Mouse (Mus musculus): ENCODE measurements at regions not wholly inside any gene's neighbourhood (a gene's known extent, or its start where the extent isn't known, plus 50 kb on each side); places are given as distances from the start of the nearest gene placed in this dataset.
"Not testable (repeated sequence)": the region's sequence is repeated elsewhere in the genome, so short reads cannot be mapped to it uniquely, and the experiment has no call there.

GRCm38 (mm10) chr8:35101701-35102100 is 663.9 kb upstream of the Gm19410 start:
- Histone ChIP-seq H3K36me3 (replicated peaks) (no peaks in the 10 kb centered on the region), H3K4me3 (ENCODE audit: low read depth, low read length) (no peak overlapping the region), H3K4me1 (ENCODE audit: insufficient read depth, low read depth, low read length) (no peaks in the 10 kb centered on the region), H3K27me3 (ENCODE audit: insufficient read depth, low read length) (no peaks in the 10 kb centered on the region), H3K9me3 (replicated peaks) (peaks cover 14% of the 10 kb centered on the region)
- TF ChIP-seq TAL1 (conservative IDR thresholded peaks at IDR 0.05; ENCODE audit: low read depth, low read length) (no peak), CTCF (IDR thresholded peaks at IDR 0.05; ENCODE audit: low read depth, low read length) (no peak), GATA2 (IDR thresholded peaks at IDR 0.05; ENCODE audit: borderline replicate concordance, low read depth, low read length) (no peak), POLR2AphosphoS5 (IDR thresholded peaks at IDR 0.05; ENCODE audit: insufficient replicate concordance, low read depth, low read length) (no peak), GATA1 (IDR thresholded peaks at IDR 0.05; ENCODE audit: borderline replicate concordance, low read length) (no peak)
- no peak for ATAC-seq (ENCODE audit: extremely low read depth, insufficient number of reproducible peaks, low FRiP score, poor library complexity, severe bottlenecking)
- DNase-seq (ENCODE audit: low spot score), result no peak

GRCm38 (mm10) chr8:35102102-35102501 is 663.5 kb upstream of the Gm19410 start:
- H3K9me3 ChIP-seq (replicated peaks), result peaks cover 14% of the 10 kb centered on the region
- H3K36me3 ChIP-seq (replicated peaks); H3K27me3 ChIP-seq (ENCODE audit: insufficient read depth, low read length); H3K4me1 ChIP-seq (ENCODE audit: insufficient read depth, low read depth, low read length); ATAC-seq (ENCODE audit: extremely low read depth, insufficient number of reproducible peaks, low FRiP score, poor library complexity, severe bottlenecking); H3K4me3 ChIP-seq (ENCODE audit: low read depth, low read length); DNase-seq (ENCODE audit: low spot score): not testable (repeated sequence)

GRCm38 (mm10) chr8:35104465-35104876 is 661.1 kb upstream of the Gm19410 start:
- not testable (repeated sequence) for H3K36me3 ChIP-seq (replicated peaks); H3K4me3 ChIP-seq (ENCODE audit: low read depth, low read length); ATAC-seq (ENCODE audit: extremely low read depth, insufficient number of reproducible peaks, low FRiP score, poor library complexity, severe bottlenecking); DNase-seq (ENCODE audit: low spot score); H3K27me3 ChIP-seq (ENCODE audit: insufficient read depth, low read length); H3K4me1 ChIP-seq (ENCODE audit: insufficient read depth, low read depth, low read length)
- H3K9me3 ChIP-seq (replicated peaks), result peaks cover 15% of the 10 kb centered on the region

- ATAC-seq (ENCODE audit: extremely low read depth, insufficient number of reproducible peaks, low FRiP score, poor library complexity, severe bottlenecking), result no peak
- TF ChIP-seq POLR2AphosphoS5 (IDR thresholded peaks at IDR 0.05; ENCODE audit: insufficient replicate concordance, low read depth, low read length) (no peak), GATA2 (IDR thresholded peaks at IDR 0.05; ENCODE audit: borderline replicate concordance, low read depth, low read length) (no peak), TAL1 (conservative IDR thresholded peaks at IDR 0.05; ENCODE audit: low read depth, low read length) (no peak), CTCF (IDR thresholded peaks at IDR 0.05; ENCODE audit: low read depth, low read length) (no peak), GATA1 (IDR thresholded peaks at IDR 0.05; ENCODE audit: borderline replicate concordance, low read length) (no peak)
- DNase-seq (ENCODE audit: low spot score), result no peak
- H3K4me3 ChIP-seq (ENCODE audit: low read depth, low read length), result no peak overlapping the region
- no peaks in the 10 kb centered on the region for H3K36me3 ChIP-seq (replicated peaks)
- peaks cover 24% of the 10 kb centered on the region for H3K9me3 ChIP-seq (replicated peaks)
- H3K4me1 ChIP-seq (ENCODE audit: insufficient read depth, low read depth, low read length), result no peaks in the 10 kb centered on the region
- no peaks in the 10 kb centered on the region for H3K27me3 ChIP-seq (ENCODE audit: insufficient read depth, low read length)
Observed at GRCm38 (mm10) chr8:35109506-35110217, 655.9 kb upstream of the Gm19410 start.

- Histone ChIP-seq H3K36me3 (replicated peaks) (no peaks in the 10 kb centered on the region), H3K27me3 (ENCODE audit: insufficient read depth, low read length) (no peaks in the 10 kb centered on the region), H3K9me3 (replicated peaks) (peaks cover 27% of the 10 kb centered on the region), H3K4me1 (ENCODE audit: insufficient read depth, low read depth, low read length) (no peaks in the 10 kb centered on the region), H3K4me3 (ENCODE audit: low read depth, low read length) (no peak overlapping the region)
- no peak for ATAC-seq (ENCODE audit: extremely low read depth, insufficient number of reproducible peaks, low FRiP score, poor library complexity, severe bottlenecking)
- TF ChIP-seq POLR2AphosphoS5 (IDR thresholded peaks at IDR 0.05; ENCODE audit: insufficient replicate concordance, low read depth, low read length), result no peak
- no peak for TF ChIP-seq TAL1 (conservative IDR thresholded peaks at IDR 0.05; ENCODE audit: low read depth, low read length)
- TF ChIP-seq GATA1 (IDR thresholded peaks at IDR 0.05; ENCODE audit: borderline replicate concordance, low read length), result no peak
- TF ChIP-seq CTCF (IDR thresholded peaks at IDR 0.05; ENCODE audit: low read depth, low read length), result no peak
- TF ChIP-seq GATA2 (IDR thresholded peaks at IDR 0.05; ENCODE audit: borderline replicate concordance, low read depth, low read length), result no peak
- DNase-seq (ENCODE audit: low spot score), result no peak
Observed at GRCm38 (mm10) chr8:35110286-35110685, 655.3 kb upstream of the Gm19410 start.

GRCm38 (mm10) chr8:35111130-35111529 is 654.5 kb upstream of the Gm19410 start:
- H3K4me1 ChIP-seq (ENCODE audit: insufficient read depth, low read depth, low read length), result no peaks in the 10 kb centered on the region
- DNase-seq (ENCODE audit: low spot score) (no peak), ATAC-seq (ENCODE audit: extremely low read depth, insufficient number of reproducible peaks, low FRiP score, poor library complexity, severe bottlenecking) (no peak)
- H3K4me3 ChIP-seq (ENCODE audit: low read depth, low read length), result no peak overlapping the region
- H3K9me3 ChIP-seq (replicated peaks), result peaks cover 30% of the 10 kb centered on the region
- no peak for TF ChIP-seq CTCF (IDR thresholded peaks at IDR 0.05; ENCODE audit: low read depth, low read length)
- TF ChIP-seq GATA1 (IDR thresholded peaks at IDR 0.05; ENCODE audit: borderline replicate concordance, low read length), result no peak
- TF ChIP-seq POLR2AphosphoS5 (IDR thresholded peaks at IDR 0.05; ENCODE audit: insufficient replicate concordance, low read depth, low read length), result no peak
- TF ChIP-seq GATA2 (IDR thresholded peaks at IDR 0.05; ENCODE audit: borderline replicate concordance, low read depth, low read length), result no peak
- TF ChIP-seq TAL1 (conservative IDR thresholded peaks at IDR 0.05; ENCODE audit: low read depth, low read length), result no peak
- no peaks in the 10 kb centered on the region for H3K27me3 ChIP-seq (ENCODE audit: insufficient read depth, low read length)
- H3K36me3 ChIP-seq (replicated peaks), result no peaks in the 10 kb centered on the region

All from G1E (cell line).